In the genomic region with DNA sequence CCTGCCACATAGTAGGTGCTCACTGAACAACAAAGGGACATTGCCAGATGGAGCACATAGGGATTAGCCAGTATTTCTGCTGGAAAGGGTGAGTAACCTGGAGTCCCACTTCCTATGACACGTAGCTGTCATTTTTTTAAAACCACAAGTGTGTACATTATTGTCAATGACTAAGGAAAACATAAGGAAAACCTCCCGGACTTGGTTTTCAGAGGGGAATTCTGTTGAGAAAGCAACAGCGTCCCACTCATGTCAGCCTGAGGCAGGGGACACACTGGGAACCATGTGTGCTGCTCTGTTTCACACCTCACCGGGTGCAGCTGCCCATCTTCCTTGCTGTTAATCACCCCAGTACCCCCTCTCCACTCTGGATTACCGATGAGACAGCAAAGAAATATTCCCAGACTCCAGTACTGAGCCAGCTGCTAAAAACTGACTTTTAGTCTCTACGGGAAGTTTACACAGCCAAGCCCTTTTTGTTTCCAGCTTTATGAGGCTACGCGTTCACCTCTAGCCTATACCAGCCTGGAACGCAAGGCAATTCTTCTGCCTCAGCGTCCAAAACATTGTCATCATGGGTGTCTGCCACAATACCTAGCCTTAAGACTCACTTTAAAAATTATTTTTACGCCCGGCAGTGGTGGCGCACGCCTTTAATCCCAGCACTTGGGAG, we compare ENCODE assay signal across 25 mouse cellular contexts. TPM values are rescaled to one million over a fixed set of nuclear protein-coding genes. Genes with fewer than 3 reads are reported as not detected.
DNase-seq lines count a peak whose midpoint lies in the region; ATAC-seq and TF ChIP-seq lines count a peak whose summit lies in the region.
"Had no signal": no experiment of that assay in that cellular context is flagged by ENCODE, and none has a peak within 500 bp of the region (broad histone marks: within the 10 kb centered on the region; RNA-seq: fewer than 3 reads in every experiment).

No protein-coding gene starts in this region.

- TF ChIP-seq CTCF in lung, postnatal 0 days (IDR thresholded peaks at IDR 0.05), result no peak

- 61% methylated on average over 14 of the region's 14 CpGs for WGBS in lung, postnatal 0 days
- WGBS in stomach, embryonic 16.5 days, result 75% methylated on average over 14 of the region's 14 CpGs
- WGBS in forebrain, embryonic 12.5 days, result 90% methylated on average over 14 of the region's 14 CpGs

- 0 out of 2 replicates have a peak overlapping the region, but pooled peaks have one; percentile 32 for H3K27ac ChIP-seq in lung, postnatal 0 days (ENCODE audit: low read length)
- no peak overlapping the region for H3K27ac ChIP-seq in stomach, embryonic 16.5 days (ENCODE audit: low read length)
- H3K27ac ChIP-seq in forebrain, embryonic 12.5 days, result no peak overlapping the region
- H3K27ac ChIP-seq: forebrain, embryonic 13.5 days; hindbrain, embryonic 12.5 days; hindbrain, embryonic 15.5 days had no signal

- H3K4me1 ChIP-seq in lung, postnatal 0 days (ENCODE audit: insufficient read depth, low read depth, low read length), result peaks cover 11% of the 10 kb centered on the region; the same call in 1 of the 2 replicates
- peaks cover 8% of the 10 kb centered on the region; the same call in 1 of the 2 replicates for H3K4me1 ChIP-seq in stomach, embryonic 16.5 days (ENCODE audit: control insufficient read depth, insufficient read depth, low read length)
- peaks cover 26% of the 10 kb centered on the region for H3K4me1 ChIP-seq in forebrain, embryonic 12.5 days

- H3K9me3 ChIP-seq in lung, postnatal 0 days (ENCODE audit: low read length), result no peaks in the 10 kb centered on the region
- no peaks in the 10 kb centered on the region for H3K9me3 ChIP-seq in stomach, embryonic 16.5 days (replicated peaks; ENCODE audit: control insufficient read depth, low read length)
- H3K9me3 ChIP-seq in forebrain, embryonic 12.5 days, result no peaks in the 10 kb centered on the region
- H3K9me3 ChIP-seq: forebrain, embryonic 13.5 days; hindbrain, embryonic 12.5 days; hindbrain, embryonic 15.5 days had no signal

- no peak overlapping the region for H3K9ac ChIP-seq in lung, postnatal 0 days (replicated peaks; ENCODE audit: low read depth)
- H3K9ac ChIP-seq in stomach, embryonic 16.5 days (ENCODE audit: low read length), result 0 out of 2 replicates have a peak overlapping the region, but pooled peaks have one; percentile 22
- H3K9ac ChIP-seq in forebrain, embryonic 12.5 days, result no peak overlapping the region
- H3K9ac ChIP-seq: forebrain, embryonic 13.5 days; hindbrain, embryonic 12.5 days; hindbrain, embryonic 15.5 days had no signal

- H3K36me3 ChIP-seq in lung, postnatal 0 days (ENCODE audit: insufficient read depth, low read length), result no peaks in the 10 kb centered on the region
- no peaks in the 10 kb centered on the region for H3K36me3 ChIP-seq in stomach, embryonic 16.5 days (ENCODE audit: control insufficient read depth, insufficient read depth, low read length)
- no peaks in the 10 kb centered on the region for H3K36me3 ChIP-seq in forebrain, embryonic 12.5 days (replicated peaks)
- H3K36me3 ChIP-seq: hindbrain, embryonic 12.5 days; hindbrain, embryonic 15.5 days had no signal

- H3K4me3 ChIP-seq in lung, postnatal 0 days (ENCODE audit: low read depth, low read length), result no peak overlapping the region
- no peak overlapping the region for H3K4me3 ChIP-seq in stomach, embryonic 16.5 days (replicated peaks; ENCODE audit: low read length)
- H3K4me3 ChIP-seq in forebrain, embryonic 12.5 days (replicated peaks), result no peak overlapping the region
- H3K4me3 ChIP-seq: forebrain, embryonic 13.5 days; hindbrain, embryonic 12.5 days; hindbrain, embryonic 15.5 days had no signal

- no peak for TF ChIP-seq EP300 in lung, postnatal 0 days (IDR thresholded peaks at IDR 0.05)

- ATAC-seq in lung, postnatal 0 days, result no peak
- no peak for ATAC-seq in stomach, embryonic 16.5 days (ENCODE audit: insufficient read depth, low FRiP score)
- no peak for ATAC-seq in granulocyte monocyte progenitor cell, adult 5-6 weeks (replicated peaks; ENCODE audit: poor library complexity, severe bottlenecking)
- no peak for ATAC-seq in forebrain, embryonic 12.5 days (ENCODE audit: low FRiP score)
- ATAC-seq: activated CD4-positive, CD25-positive, alpha-beta regulatory T cell, adult 4 months; CD4-positive, CD25-positive, alpha-beta regulatory T cell, adult 4 months; forebrain, embryonic 13.5 days; forebrain, embryonic 16.5 days had no signal

- peak; percentile 55 for DNase-seq in lung, postnatal 0 days (ENCODE audit: low spot score)
- DNase-seq in lung, postnatal 10 days, result no peak
- DNase-seq in 3T3-L1 (ENCODE audit: low read depth, low spot score) (peak; percentile 80), NIH3T3 (ENCODE audit: low read depth) (peak; percentile 59)
- no peak for DNase-seq in testis, postnatal 10 days (ENCODE audit: low spot score)
- DNase-seq: adrenal gland, adult 8-10 months; adrenal gland, postnatal 25 days; B cell, adult 2 months; cerebellum, adult 18-20 months; cerebellum, adult 9-10 months; cerebellum, postnatal 14 days; gastrocnemius, postnatal 10 days; gastrocnemius, postnatal 36 days; heart, adult 11 months had no signal

- H3K27me3 ChIP-seq in lung, postnatal 0 days (replicated peaks; ENCODE audit: insufficient read depth, low read length), result no peaks in the 10 kb centered on the region
- peaks cover 5% of the 10 kb centered on the region; the same call in 1 of the 2 replicates for H3K27me3 ChIP-seq in stomach, embryonic 16.5 days (ENCODE audit: control insufficient read depth, insufficient read depth, low read length)
- peaks cover 25% of the 10 kb centered on the region for H3K27me3 ChIP-seq in forebrain, embryonic 12.5 days

- H3K4me2 ChIP-seq in lung, postnatal 0 days (replicated peaks; ENCODE audit: low read depth, low read length), result no peak overlapping the region
- no peak overlapping the region for H3K4me2 ChIP-seq in stomach, embryonic 16.5 days (ENCODE audit: low read depth, low read length)
- no peak overlapping the region for H3K4me2 ChIP-seq in forebrain, embryonic 12.5 days
- H3K4me2 ChIP-seq: forebrain, embryonic 13.5 days; heart, embryonic 11.5 days; hindbrain, embryonic 12.5 days; hindbrain, embryonic 15.5 days had no signal

RNA-seq across cellular contexts. Expression of a gene that starts 30.1 kb away (rescaled TPM):
- 20.0 and 29.8 TPM in 2 replicates for polyA plus RNA-seq in lung, postnatal 0 days (2015; fragmentation: Nextera tagmentation; extraction: Ambion mirVana)
- polyA plus RNA-seq in stomach, embryonic 16.5 days (2015; fragmentation: Nextera tagmentation; extraction: Ambion mirVana), result 10.3 and 13.0 TPM in 2 replicates
- 0.30 TPM in 1 of 2 replicates, not detected in the other for total RNA-seq in granulocyte monocyte progenitor cell, adult 5-6 weeks (2014; fragmentation: Nextera tagmentation)
- total RNA-seq in granulocyte monocyte progenitor cell, adult 5-6 weeks (2017), result 0.13 and 0.52 TPM in 2 replicates
- polyA plus RNA-seq in forebrain, embryonic 12.5 days (2016; fragmentation: Nextera tagmentation; extraction: Ambion mirVana), result 2.5 and 2.7 TPM in 2 replicates
- total RNA-seq: MEL had no signal
- polyA plus RNA-seq: CD4-positive, CD25-positive, alpha-beta regulatory T cell, adult 4 months had no signal

RNA-seq across cellular contexts. Expression of a gene that starts 53.2 kb away (rescaled TPM):
- 23.3 and 24.6 TPM in 2 replicates for polyA plus RNA-seq in lung, postnatal 0 days (2015; fragmentation: Nextera tagmentation; extraction: Ambion mirVana)
- polyA plus RNA-seq in stomach, embryonic 16.5 days (2015; fragmentation: Nextera tagmentation; extraction: Ambion mirVana), result 33.6 and 34.8 TPM in 2 replicates
- 39.2 and 43.9 TPM in 2 replicates for total RNA-seq in granulocyte monocyte progenitor cell, adult 5-6 weeks (2014; fragmentation: Nextera tagmentation)
- total RNA-seq in granulocyte monocyte progenitor cell, adult 5-6 weeks (2017), result 33.9 and 37.7 TPM in 2 replicates
- polyA plus RNA-seq in forebrain, embryonic 12.5 days (2016; fragmentation: Nextera tagmentation; extraction: Ambion mirVana), result 24.1 and 27.3 TPM in 2 replicates

Comparison
In these comparisons a context has a peak if more than half of its experiments do, and no peak if none do; other contexts are left out.
1. DNase-seq: peak in lung, postnatal 0 days (single experiment), 3T3-L1 (single experiment) and NIH3T3 (single experiment); none in lung, postnatal 10 days (single experiment) and testis, postnatal 10 days (single experiment).